Mouse (Mus musculus) myocyte (in vitro differentiated cells): ENCODE data around the gene Gm42688.

Source experiments
- CEBPB ChIP-seq: IDR thresholded peaks from 2 replicates; pipeline ENCODE4 v1.6.1; 2011; ENCODE audit warnings: mild to moderate bottlenecking, moderate library complexity; ENCODE audit not compliant: poor library complexity, insufficient read depth, severe bottlenecking
- E2F4 ChIP-seq: IDR thresholded peaks from one replicate; pipeline ENCODE4 v1.6.1; 2011; ENCODE audit warnings: mild to moderate bottlenecking, control low read depth, moderate library complexity; ENCODE audit not compliant: insufficient read depth
- MAX ChIP-seq: IDR thresholded peaks from one replicate; pipeline ENCODE4 v1.6.1; 2011; ENCODE audit warnings: low read depth, mild to moderate bottlenecking, control low read depth
- MYOD1 ChIP-seq, 3 experiments: IDR thresholded peaks; one replicate each; pipeline ENCODE4 v1.6.1; 2011; ENCODE audit warnings: control low read depth in 2 of 3, low read depth in 2 of 3, mild to moderate bottlenecking in 2 of 3, moderate library complexity in 1 of 3; ENCODE audit not compliant: insufficient read length in 2 of 3, control insufficient read depth in 1 of 3
- MYOG ChIP-seq, 3 experiments: IDR thresholded peaks; one replicate each; pipeline ENCODE4 v1.6.1; 2011; ENCODE audit warnings: control low read depth in 2 of 3, low read depth in 2 of 3, mild to moderate bottlenecking in 2 of 3; ENCODE audit not compliant: insufficient read length in 2 of 3, control insufficient read depth in 1 of 3, insufficient read depth in 1 of 3
- POLR2A ChIP-seq: IDR thresholded peaks from one replicate; pipeline ENCODE4 v1.6.1; 2011; ENCODE audit warnings: low read depth, mild to moderate bottlenecking, control low read depth, moderate library complexity; ENCODE audit not compliant: insufficient read length
- POLR2AphosphoS2 ChIP-seq: IDR thresholded peaks from one replicate; pipeline ENCODE4 v1.6.1; 2011; ENCODE audit warnings: low read depth, control low read depth; ENCODE audit not compliant: insufficient read length
- TCF12 ChIP-seq: IDR thresholded peaks from one replicate; pipeline ENCODE4 v1.6.1; 2011; ENCODE audit warnings: mild to moderate bottlenecking, control low read depth; ENCODE audit not compliant: poor library complexity, insufficient read depth, severe bottlenecking
- TCF3 ChIP-seq: IDR thresholded peaks from one replicate; pipeline ENCODE4 v1.6.1; 2011; ENCODE audit warnings: low read depth, control low read depth; ENCODE audit not compliant: insufficient read length
- USF1 ChIP-seq: IDR thresholded peaks from one replicate; pipeline ENCODE4 v1.6.1; 2011; ENCODE audit warnings: low read depth, mild to moderate bottlenecking, control low read depth, moderate library complexity

DNA sequence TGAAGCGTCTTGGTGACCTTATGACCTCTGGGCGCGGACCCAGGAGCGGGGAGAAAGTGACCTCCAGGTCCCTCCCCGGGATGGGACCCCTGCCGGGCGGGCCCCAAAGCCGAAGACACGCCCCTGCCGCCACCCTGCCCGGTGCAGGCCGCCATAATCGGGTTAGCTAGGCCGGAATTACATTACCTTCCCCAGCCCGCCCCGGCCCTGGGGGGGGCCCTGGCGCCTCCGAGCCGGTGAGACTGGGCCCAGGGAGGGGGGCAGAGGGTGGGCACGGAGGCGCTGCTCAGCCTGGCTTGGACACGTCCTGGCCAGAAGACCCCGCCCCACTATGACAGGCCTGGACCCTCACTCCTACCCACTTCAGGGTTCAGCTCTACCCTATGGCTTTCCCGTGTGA is 30.2 kb upstream of the Gm42688 start:
- TF ChIP-seq USF1: no peak
- no peak for TF ChIP-seq POLR2A
- no peak for TF ChIP-seq E2F4
- no peak for TF ChIP-seq MYOD1 (IDR thresholded peaks at IDR 0.05; ENCODE audit: control insufficient read depth in 1 of 3, insufficient read length in 2 of 3, low read depth in 2 of 3)
- TF ChIP-seq POLR2AphosphoS2: no peak
- TF ChIP-seq MAX: no peak
- TF ChIP-seq CEBPB: no peak
- no peak for TF ChIP-seq TCF12
- no peak for TF ChIP-seq TCF3
- no peak for TF ChIP-seq MYOG (IDR thresholded peaks at IDR 0.05; ENCODE audit: control insufficient read depth in 1 of 3, insufficient read depth in 1 of 3, insufficient read length in 2 of 3, low read depth in 2 of 3)
